Mouse (Mus musculus): ENCODE measurements around the gene Hhat. TPM values are rescaled to one million over a fixed set of nuclear protein-coding genes. Genes with fewer than 3 reads are reported as not detected.

Hhat gene
- polyA plus RNA-seq, 1 experiment from 2014 or later, result 3.9 TPM

- H3K4me3 ChIP-seq (replicated peaks; ENCODE audit: low read length), result no peak overlapping the region
- WGBS, result 67% methylated on average over 4 of the region's 4 CpGs
- no peaks in the 10 kb centered on the region for H3K4me1 ChIP-seq (replicated peaks; ENCODE audit: control insufficient read depth, insufficient read depth, low read length)
- no peaks in the 10 kb centered on the region for H3K36me3 ChIP-seq (replicated peaks; ENCODE audit: control insufficient read depth, insufficient read depth)
- H3K9me3 ChIP-seq (ENCODE audit: control insufficient read depth, low read length), result no peaks in the 10 kb centered on the region
- H3K4me2 ChIP-seq (replicated peaks), result no peak overlapping the region
- no peaks in the 10 kb centered on the region for H3K27me3 ChIP-seq (ENCODE audit: control insufficient read depth, insufficient read depth, low read length)
- H3K9ac ChIP-seq, result no peak overlapping the region
- ATAC-seq (ENCODE audit: low FRiP score) (no peak), DNase-seq (ENCODE audit: low spot score) (no peak)
- no peak overlapping the region for H3K27ac ChIP-seq
Observed at GRCm38 (mm10) chr1:192451722-192452121, 319.3 kb downstream of the Hhat start.

- DNase-seq (ENCODE audit: low spot score) (no peak), ATAC-seq (ENCODE audit: low FRiP score) (no peak)
- H3K27ac ChIP-seq, result no peak overlapping the region
- H3K4me3 ChIP-seq (replicated peaks; ENCODE audit: low read length), result no peak overlapping the region
- H3K27me3 ChIP-seq (ENCODE audit: control insufficient read depth, insufficient read depth, low read length), result no peaks in the 10 kb centered on the region
- no peak overlapping the region for H3K9ac ChIP-seq
- H3K9me3 ChIP-seq (ENCODE audit: control insufficient read depth, low read length), result no peaks in the 10 kb centered on the region
- no peak overlapping the region for H3K4me2 ChIP-seq (replicated peaks)
- no peaks in the 10 kb centered on the region for H3K36me3 ChIP-seq (replicated peaks; ENCODE audit: control insufficient read depth, insufficient read depth)
- H3K4me1 ChIP-seq (replicated peaks; ENCODE audit: control insufficient read depth, insufficient read depth, low read length), result no peaks in the 10 kb centered on the region
Observed at GRCm38 (mm10) chr1:192450425-192450824, 320.6 kb downstream of the Hhat start.

GRCm38 (mm10) chr1:192449572-192450351 is 321.3 kb downstream of the Hhat start:
- Histone ChIP-seq H3K4me1 (replicated peaks; ENCODE audit: control insufficient read depth, insufficient read depth, low read length) (peaks cover 5% of the 10 kb centered on the region; the same call in 1 of the 2 replicates), H3K9me3 (ENCODE audit: control insufficient read depth, low read length) (no peaks in the 10 kb centered on the region), H3K27ac (no peak overlapping the region), H3K9ac (no peak overlapping the region), H3K4me3 (replicated peaks; ENCODE audit: low read length) (no peak overlapping the region), H3K36me3 (replicated peaks; ENCODE audit: control insufficient read depth, insufficient read depth) (no peaks in the 10 kb centered on the region), H3K27me3 (ENCODE audit: control insufficient read depth, insufficient read depth, low read length) (no peaks in the 10 kb centered on the region), H3K4me2 (replicated peaks) (no peak overlapping the region)
- WGBS, result 68% methylated on average over 4 of the region's 4 CpGs
- ATAC-seq (ENCODE audit: low FRiP score) (no peak), DNase-seq (ENCODE audit: low spot score) (no peak)

GRCm38 (mm10) chr1:192448512-192448911 is 322.5 kb downstream of the Hhat start:
- no peak for DNase-seq (ENCODE audit: low spot score)
- 95% methylated on average over 1 of the region's 1 CpGs for WGBS
- Histone ChIP-seq H3K27ac (no peak overlapping the region), H3K9me3 (ENCODE audit: control insufficient read depth, low read length) (no peaks in the 10 kb centered on the region), H3K36me3 (replicated peaks; ENCODE audit: control insufficient read depth, insufficient read depth) (no peaks in the 10 kb centered on the region), H3K4me1 (replicated peaks; ENCODE audit: control insufficient read depth, insufficient read depth, low read length) (peaks cover 17% of the 10 kb centered on the region), H3K4me3 (replicated peaks; ENCODE audit: low read length) (no peak overlapping the region), H3K9ac (no peak overlapping the region), H3K27me3 (ENCODE audit: control insufficient read depth, insufficient read depth, low read length) (no peaks in the 10 kb centered on the region), H3K4me2 (replicated peaks) (no peak overlapping the region)
- no peak for ATAC-seq (ENCODE audit: low FRiP score)

- Histone ChIP-seq H3K27me3 (ENCODE audit: control insufficient read depth, insufficient read depth, low read length) (no peaks in the 10 kb centered on the region), H3K4me1 (replicated peaks; ENCODE audit: control insufficient read depth, insufficient read depth, low read length) (peaks cover 18% of the 10 kb centered on the region), H3K4me2 (replicated peaks) (no peak overlapping the region), H3K27ac (no peak overlapping the region), H3K36me3 (replicated peaks; ENCODE audit: control insufficient read depth, insufficient read depth) (no peaks in the 10 kb centered on the region), H3K4me3 (replicated peaks; ENCODE audit: low read length) (no peak overlapping the region), H3K9ac (no peak overlapping the region), H3K9me3 (ENCODE audit: control insufficient read depth, low read length) (no peaks in the 10 kb centered on the region)
- no peak for ATAC-seq (ENCODE audit: low FRiP score)
- 78% methylated on average over 2 of the region's 2 CpGs for WGBS
- no peak for DNase-seq (ENCODE audit: low spot score)
Observed at GRCm38 (mm10) chr1:192447666-192448065, 323.4 kb downstream of the Hhat start.

Other genes starting within 250 kb of the Hhat start
- gene Sertad4, start 84.5 kb upstream of the Hhat start, polyA plus RNA-seq (2014; fragmentation: Nextera tagmentation; extraction: Ambion mirVana), result 21.6 and 25.0 TPM in 2 replicates